Mouse (Mus musculus) testis, adult 2 months (tissue): Measurements from ENCODE around the gene Sult5a1. TPM values are rescaled to one million over a fixed set of nuclear protein-coding genes. Genes with fewer than 3 reads are reported as not detected.

Source experiments
- H3K27ac ChIP-seq: fragments of 200-500 bp; 2 replicates; pipeline ENCODE4 v1.5.1; 2012; ENCODE audit warnings: low read depth, low read length; ENCODE audit not compliant: control insufficient read depth, insufficient read depth
- H3K27me3 ChIP-seq: fragments of 200-500 bp; 2 replicates; pipeline ENCODE4 v1.6.1; 2012; ENCODE audit warnings: mild to moderate bottlenecking, low read length, moderate library complexity; ENCODE audit not compliant: control insufficient read depth, insufficient read depth
- H3K36me3 ChIP-seq: fragments of 200-500 bp; 2 replicates; pipeline ENCODE4 v1.6.1; 2012; ENCODE audit warnings: mild to moderate bottlenecking, low read length; ENCODE audit not compliant: control insufficient read depth, insufficient read depth
- H3K4me1 ChIP-seq: fragments of 200-500 bp; 2 replicates; pipeline ENCODE4 v1.6.1; 2012; ENCODE audit warnings: low read length; ENCODE audit not compliant: control insufficient read depth, insufficient read depth
- H3K4me3 ChIP-seq: fragments of 200-500 bp; 2 replicates; pipeline ENCODE4 v1.5.1; 2012; ENCODE audit warnings: low read depth, mild to moderate bottlenecking, low read length, moderate library complexity, mixed read lengths; ENCODE audit not compliant: control insufficient read depth
- CTCF ChIP-seq: fragments of 200-500 bp; IDR thresholded peaks from 2 replicates; pipeline ENCODE4 v1.5.1; 2012; ENCODE audit warnings: low read depth, mild to moderate bottlenecking, inconsistent platforms, low read length, moderate library complexity; ENCODE audit not compliant: control insufficient read depth, insufficient read depth, insufficient replicate concordance
- POLR2A ChIP-seq: fragments of 200-500 bp; IDR thresholded peaks from 2 replicates; pipeline ENCODE4 v1.6.1; 2012; ENCODE audit warnings: low read depth, mild to moderate bottlenecking, inconsistent platforms, low read length, moderate library complexity; ENCODE audit not compliant: control insufficient read depth
- polyA plus RNA-seq: library from polyadenylated mRNA; depleted of rRNA; stranded (reverse); fragments of >200 nt; gene quantifications from 2 replicates; pipeline ENCODE4 v1.2.3, GENCODE M21; 2012

Gene Sult5a1
- polyA plus RNA-seq, 1 experiment: 3.8 TPM

DNA sequence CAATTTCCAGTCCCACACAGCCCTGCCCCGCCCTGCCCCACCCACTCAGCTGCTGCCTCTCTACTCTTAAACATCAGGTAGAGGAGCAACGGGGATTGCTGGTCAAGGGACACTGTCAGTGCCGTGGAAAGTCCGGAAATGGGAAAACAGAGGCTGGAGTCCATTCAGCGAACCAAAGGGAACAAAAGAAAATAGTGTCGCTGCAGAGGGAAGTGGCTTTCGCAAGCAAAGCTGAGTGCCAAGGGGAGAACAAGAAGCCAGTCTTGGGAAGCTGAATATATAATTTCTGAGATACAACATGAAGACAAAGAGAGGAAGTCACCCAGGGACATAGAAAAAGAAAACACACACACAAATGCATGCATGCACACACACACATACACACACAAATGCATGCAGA lies 30.7 kb upstream of the Sult5a1 start:
- Histone ChIP-seq H3K4me3 (no peak overlapping the region), H3K36me3 (no peaks in the 10 kb centered on the region), H3K27ac (no peak overlapping the region), H3K4me1 (no peaks in the 10 kb centered on the region), H3K27me3 (no peaks in the 10 kb centered on the region)
- TF ChIP-seq POLR2A: no peak
- no peak for TF ChIP-seq CTCF

DNA sequence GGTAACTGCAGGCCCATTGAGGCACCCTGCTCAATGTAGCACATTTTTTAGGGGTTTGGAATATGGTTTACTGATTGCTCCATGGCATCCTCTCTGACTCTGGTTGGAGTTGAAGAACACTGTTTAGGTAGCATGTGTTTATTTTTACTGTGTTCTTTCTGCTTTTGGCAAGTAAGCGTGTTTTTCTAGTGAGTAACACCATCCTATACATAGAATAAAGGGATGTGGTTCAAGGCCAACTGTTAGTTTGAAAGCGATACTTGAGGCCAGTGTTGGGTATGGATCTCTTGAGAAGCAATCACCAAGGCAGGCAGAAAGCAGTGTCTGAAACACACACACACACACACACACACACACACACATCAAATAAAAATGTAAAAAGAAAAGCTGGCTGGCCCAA lies 29.9 kb upstream of the Sult5a1 start:
- Histone ChIP-seq H3K36me3 (no peaks in the 10 kb centered on the region), H3K4me3 (no peak overlapping the region), H3K4me1 (no peaks in the 10 kb centered on the region), H3K27me3 (no peaks in the 10 kb centered on the region), H3K27ac (no peak overlapping the region)
- TF ChIP-seq POLR2A: no peak
- TF ChIP-seq CTCF: no peak

DNA sequence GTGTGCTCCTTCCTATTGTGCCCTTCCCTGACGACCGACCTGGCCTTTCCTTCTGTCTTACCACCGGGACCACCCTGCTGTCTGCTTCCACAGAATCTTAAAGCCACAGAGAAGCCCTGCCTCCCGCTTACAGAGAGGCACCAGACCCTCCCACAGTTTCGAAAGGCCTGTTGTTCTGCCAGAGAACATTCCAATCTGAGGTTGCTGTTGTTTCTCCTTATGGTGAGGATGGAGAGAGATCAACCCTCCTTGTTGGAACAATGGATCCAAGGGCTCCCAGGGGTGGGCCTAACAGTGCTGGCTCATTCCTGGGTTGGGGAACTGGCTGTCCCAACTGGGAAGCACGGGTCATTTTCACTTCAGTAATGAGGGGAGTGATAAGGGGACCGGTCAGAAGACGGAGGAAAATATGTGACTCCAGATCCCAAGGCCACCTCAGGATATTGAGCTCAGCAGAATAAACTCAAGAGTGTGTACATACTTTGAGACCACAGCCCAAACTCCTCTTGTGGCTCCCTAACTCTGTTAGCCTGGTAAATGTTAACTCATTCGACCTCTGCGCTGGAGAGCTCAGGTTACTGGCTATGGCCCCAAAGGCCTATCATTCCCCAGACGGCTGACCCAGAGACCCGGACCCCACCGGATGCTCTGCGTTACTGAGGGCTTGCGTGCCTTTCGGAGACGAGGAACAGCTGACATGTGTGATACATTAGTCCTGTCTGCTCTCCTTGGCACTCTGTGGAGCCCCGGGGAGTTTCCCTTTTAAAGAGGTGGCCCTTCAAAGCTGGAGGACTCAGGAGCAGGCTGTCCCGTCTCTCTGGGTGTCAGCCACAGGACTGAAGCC lies 27.7 kb upstream of the Sult5a1 start, which contains the start of gene Dpep1:
Gene Dpep1, plus strand, starts transcription at position 677 of the 844 bp plus-strand sequence.
- peak within 1 kb of the TSS; percentile 51 for H3K27ac ChIP-seq
- TF ChIP-seq CTCF: no peak
- TF ChIP-seq POLR2A: no peak
- no peaks in the 10 kb centered on the region for H3K27me3 ChIP-seq
- H3K4me1 ChIP-seq: peaks cover 5% of the 10 kb centered on the region
- H3K4me3 ChIP-seq: peak within 1 kb of the TSS; percentile 16
- H3K36me3 ChIP-seq: no peaks in the 10 kb centered on the region

GRCm38 (mm10) chr8:123181391-123181790 lies 23.3 kb upstream of the Sult5a1 start:
- Histone ChIP-seq H3K27me3 (no peaks in the 10 kb centered on the region), H3K4me3 (no peak overlapping the region), H3K36me3 (no peaks in the 10 kb centered on the region), H3K27ac (no peak overlapping the region), H3K4me1 (peaks cover 5% of the 10 kb centered on the region)
- TF ChIP-seq POLR2A (no peak), CTCF (no peak)

- no peaks in the 10 kb centered on the region for H3K27me3 ChIP-seq
- H3K4me3 ChIP-seq: no peak overlapping the region
- no peaks in the 10 kb centered on the region for H3K36me3 ChIP-seq
- TF ChIP-seq CTCF (no peak), POLR2A (no peak)
- no peak overlapping the region for H3K27ac ChIP-seq
- H3K4me1 ChIP-seq: peaks cover 4% of the 10 kb centered on the region
Observed at GRCm38 (mm10) chr8:123156070-123156773, 1.9 kb downstream of the Sult5a1 start.

GRCm38 (mm10) chr8:123155177-123155576 lies 2.9 kb downstream of the Sult5a1 start:
- Histone ChIP-seq H3K4me1 (peaks cover 4% of the 10 kb centered on the region), H3K4me3 (no peak overlapping the region), H3K36me3 (no peaks in the 10 kb centered on the region), H3K27ac (no peak overlapping the region), H3K27me3 (no peaks in the 10 kb centered on the region)
- TF ChIP-seq POLR2A (no peak), CTCF (peak; percentile 14; the same call in 1 of the 2 replicates)

DNA sequence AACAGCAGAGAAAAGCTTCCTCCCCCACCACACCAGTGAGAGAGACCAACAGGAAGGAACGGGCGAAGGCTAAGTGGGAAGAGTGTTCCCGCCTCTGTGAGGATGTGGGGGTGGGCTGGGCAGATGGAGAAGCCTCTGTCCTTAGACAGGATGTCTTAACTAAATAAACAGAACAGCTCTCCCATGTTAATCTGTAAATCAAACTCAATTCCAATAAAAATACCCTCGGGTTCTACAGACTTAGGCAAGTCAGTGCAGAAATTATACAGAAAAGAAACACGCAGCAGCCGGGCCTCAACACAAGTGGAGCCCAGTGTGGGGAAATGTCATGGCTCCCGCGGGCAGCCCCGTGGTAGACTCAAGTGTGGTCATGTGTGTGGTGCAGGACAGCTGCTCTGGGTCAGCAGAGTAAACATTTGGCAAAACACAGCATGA lies 7.4 kb downstream of the Sult5a1 start:
- Histone ChIP-seq H3K4me1 (peaks cover 13% of the 10 kb centered on the region), H3K36me3 (no peaks in the 10 kb centered on the region), H3K4me3 (no peak overlapping the region), H3K27ac (no peak overlapping the region), H3K27me3 (no peaks in the 10 kb centered on the region)
- TF ChIP-seq CTCF: no peak
- TF ChIP-seq POLR2A: no peak
